Mouse (Mus musculus) hematopoietic stem cell, adult 5-6 weeks (primary cell): ENCODE measurements around the gene Atp8b4. TPM values are rescaled to one million over a fixed set of nuclear protein-coding genes. Genes with fewer than 3 reads are reported as not detected.

Source experiments
- ATAC-seq, 2 experiments: fragments of 125-278 bp in 1 of 2; replicated peaks in 1 of 2; 2 replicates each; pipeline ENCODE4 v1.8.0; 2016 to 2017; ENCODE audit warnings: inconsistent platforms in 2 of 2, mild to moderate bottlenecking in 2 of 2, moderate number of reproducible peaks in 2 of 2, low read depth in 1 of 2, moderate TSS enrichment in 1 of 2; ENCODE audit not compliant: low FRiP score in 2 of 2, poor library complexity in 2 of 2, severe bottlenecking in 2 of 2, insufficient read depth in 1 of 2, low TSS enrichment in 1 of 2
- total RNA-seq: library from RNA; stranded (forward); fragments of 172-1452, 232-1000 nt; gene quantifications from 2 replicates; pipeline ENCODE4 v1.2.3, GENCODE M21; 2017

Gene Atp8b4
- total RNA-seq, 1 experiment from 2014 or later, result 31.5 TPM

DNA sequence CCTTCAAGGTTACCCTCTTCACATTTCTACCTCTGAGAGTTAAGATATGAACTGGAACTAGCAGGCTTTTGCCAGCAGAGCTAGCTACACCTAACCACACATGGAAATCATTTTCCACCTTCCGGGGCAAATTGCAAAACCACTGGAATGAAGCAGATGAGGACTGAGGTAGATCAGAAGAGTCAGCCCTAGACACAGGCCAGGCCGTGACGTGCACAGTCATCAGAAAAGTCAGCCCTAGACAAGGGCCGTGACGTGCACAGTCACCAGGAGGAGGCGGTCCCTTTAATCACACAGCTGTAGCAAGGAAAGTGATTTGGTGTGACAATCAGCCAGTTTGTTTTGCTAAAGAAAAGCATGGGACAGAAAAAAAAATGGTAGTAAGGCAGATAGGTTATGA, 216.4 kb downstream of the Atp8b4 start:
- no peak for ATAC-seq

DNA sequence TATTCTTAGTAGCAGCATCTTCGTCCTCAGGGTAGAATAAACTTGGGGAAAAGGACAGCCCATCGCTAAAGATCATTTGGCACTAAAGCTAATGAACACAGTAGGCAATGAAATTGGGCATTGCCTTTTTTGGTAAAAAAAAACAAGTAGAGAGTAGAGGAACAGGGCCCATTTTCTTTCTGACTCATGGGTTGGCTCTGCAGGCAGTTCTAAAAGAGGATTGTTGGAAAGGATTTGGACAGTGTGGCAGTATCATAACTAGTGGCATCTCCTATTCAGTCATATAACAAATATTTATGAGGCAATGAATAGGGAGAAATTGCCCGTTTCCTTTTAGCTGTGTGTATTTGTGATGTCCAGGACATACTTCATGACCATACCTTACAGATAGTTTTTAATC, 217.4 kb downstream of the Atp8b4 start:
- no peak for ATAC-seq

DNA sequence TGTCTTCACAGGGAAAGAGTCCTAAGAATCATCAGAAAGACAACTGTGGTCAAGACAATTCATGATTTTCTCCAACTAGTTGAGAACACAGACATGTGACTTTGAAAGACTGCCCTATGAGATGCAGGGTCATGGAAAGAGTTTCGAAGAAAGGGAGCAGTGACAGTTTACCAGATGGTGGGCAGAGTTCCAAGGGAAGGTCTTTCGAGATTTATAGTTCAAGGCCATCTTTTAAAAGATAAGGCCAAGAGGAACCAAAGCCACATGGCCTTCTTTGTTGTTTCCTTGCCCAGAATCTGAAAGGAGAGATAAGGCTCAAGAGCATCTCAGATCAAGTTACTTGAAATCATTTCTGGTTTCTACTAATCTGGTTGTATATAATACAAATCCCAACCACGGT, 225.0 kb downstream of the Atp8b4 start:
- ATAC-seq, result no peak

DNA sequence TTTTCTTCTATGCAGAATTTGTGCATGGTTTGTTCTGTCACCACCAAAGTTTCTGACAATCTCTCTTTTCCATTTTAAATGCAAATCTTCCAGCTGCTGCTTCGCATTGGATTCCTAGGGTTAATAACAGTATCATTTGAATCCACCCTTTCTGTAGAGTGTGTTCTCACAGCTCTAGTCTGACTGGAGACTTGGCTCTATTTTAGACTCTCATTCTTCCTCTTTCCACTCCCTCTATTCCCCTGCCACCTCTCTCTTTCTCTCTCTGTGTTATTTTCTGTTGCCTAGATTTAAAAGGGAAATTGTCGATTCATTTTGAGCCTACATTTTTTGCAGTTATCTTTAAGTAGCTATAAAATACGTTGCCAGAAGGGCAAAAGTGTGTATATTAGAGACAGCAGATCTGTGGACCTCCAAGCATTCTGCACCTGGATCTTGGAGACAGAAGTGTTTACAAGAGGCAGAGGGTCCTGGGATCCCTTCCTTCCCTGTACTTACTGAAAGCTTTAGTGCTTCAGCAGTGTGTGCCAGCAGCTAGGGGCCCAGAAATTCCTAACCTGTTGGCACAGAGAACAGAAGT, 225.6 kb downstream of the Atp8b4 start:
- no peak for ATAC-seq

DNA sequence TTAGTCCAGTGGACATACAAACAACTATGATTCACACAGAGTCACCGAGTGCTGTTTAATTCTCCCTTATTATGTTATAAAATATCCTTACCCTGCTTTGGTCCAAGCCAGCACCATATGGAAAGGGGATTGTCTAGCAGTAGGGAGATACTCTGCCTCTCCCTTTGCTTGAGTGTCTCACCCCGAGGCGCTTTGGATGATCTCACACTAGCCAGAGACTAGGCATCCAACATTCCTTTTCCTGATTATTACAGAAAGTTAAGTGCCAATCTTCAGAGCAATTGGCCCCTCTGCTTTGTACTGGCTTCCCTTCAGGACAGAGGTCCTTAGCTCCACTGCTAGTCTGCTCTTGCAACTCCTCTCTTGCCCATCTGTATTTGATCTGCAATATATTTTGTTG, 226.2 kb downstream of the Atp8b4 start:
- no peak for ATAC-seq

Other genes starting within 250 kb of the Atp8b4 start
- gene Slc27a2, start 51.7 kb upstream of the Atp8b4 start, total RNA-seq, result 3.4 and 5.8 TPM in 2 replicates
- 8.3 and 24.1 TPM in 2 replicates for gene Hdc, start 118.6 kb upstream of the Atp8b4 start, total RNA-seq
- gene Gabpb1, start 175.7 kb upstream of the Atp8b4 start, total RNA-seq, result 71.6 and 85.9 TPM in 2 replicates
- gene Usp8, start 206.7 kb upstream of the Atp8b4 start, total RNA-seq, result 60.9 and 76.4 TPM in 2 replicates